ENCODE assay signal across 13 mouse cellular contexts in genomic region chr6:5092795-5093194, GRCm38 (mm10).
DNase-seq lines count a peak whose midpoint lies in the region; ATAC-seq and TF ChIP-seq lines count a peak whose summit lies in the region.
"Had no signal": no experiment of that assay in that cellular context is flagged by ENCODE, and none has a peak within 500 bp of the region (broad histone marks: within the 10 kb centered on the region; RNA-seq: fewer than 3 reads in every experiment).

No protein-coding gene starts in this region.

- H3K27me3 ChIP-seq in heart, embryonic 10.5 days (ENCODE audit: insufficient read depth, poor library complexity, severe bottlenecking): no peaks in the 10 kb centered on the region
- H3K27me3 ChIP-seq in kidney, postnatal 0 days (ENCODE audit: insufficient read depth, low read length): no peaks in the 10 kb centered on the region
- no peaks in the 10 kb centered on the region for H3K27me3 ChIP-seq in kidney, adult 2 months (replicated peaks; ENCODE audit: control insufficient read depth, insufficient read depth, low read length)
- H3K27me3 ChIP-seq in MEL (ENCODE audit: control insufficient read depth in 1 of 2, insufficient read depth in 2 of 2, low read length in 2 of 2): peaks cover 6 to 9% of the 10 kb centered on the region in 2 experiments; a peak in 3 of 4 replicates
- no peaks in the 10 kb centered on the region for H3K27me3 ChIP-seq in limb, embryonic 13.5 days
- H3K27me3 ChIP-seq: neural tube, embryonic 15.5 days had no signal

- no peak for TF ChIP-seq CTCF in kidney, postnatal 0 days (IDR thresholded peaks at IDR 0.05; ENCODE audit: low read depth)
- TF ChIP-seq CTCF in kidney, adult 2 months (conservative IDR thresholded peaks at IDR 0.05; ENCODE audit: insufficient read depth, insufficient read length, low read depth, low read length): no peak
- no peak for TF ChIP-seq CTCF in MEL (IDR thresholded peaks at IDR 0.05 in 2 of 3, conservative IDR thresholded peaks at IDR 0.05 in 1 of 3; ENCODE audit: control insufficient read depth in 1 of 3, insufficient read depth in 1 of 3, low read depth in 2 of 3, low read length in 3 of 3, poor library complexity in 1 of 3, severe bottlenecking in 1 of 3)

- no peak for TF ChIP-seq EP300 in MEL (IDR thresholded peaks at IDR 0.05; ENCODE audit: low read depth in 1 of 2, low read length in 2 of 2)

- H3K9me3 ChIP-seq in heart, embryonic 10.5 days: no peaks in the 10 kb centered on the region
- no peaks in the 10 kb centered on the region for H3K9me3 ChIP-seq in kidney, postnatal 0 days (replicated peaks; ENCODE audit: low read length)
- H3K9me3 ChIP-seq in MEL (replicated peaks; ENCODE audit: insufficient read depth, low read length): no peaks in the 10 kb centered on the region
- H3K9me3 ChIP-seq in limb, embryonic 13.5 days: no peaks in the 10 kb centered on the region
- H3K9me3 ChIP-seq: neural tube, embryonic 15.5 days had no signal

- H3K4me1 ChIP-seq in heart, embryonic 10.5 days: peaks cover 8% of the 10 kb centered on the region
- peaks cover 7% of the 10 kb centered on the region; the same call in 1 of the 2 replicates for H3K4me1 ChIP-seq in kidney, postnatal 0 days (replicated peaks; ENCODE audit: insufficient read depth, low read length)
- H3K4me1 ChIP-seq in kidney, adult 2 months (ENCODE audit: control insufficient read depth, insufficient read depth, low read length): peaks cover 3% of the 10 kb centered on the region; the same call in 1 of the 2 replicates
- no peaks in the 10 kb centered on the region for H3K4me1 ChIP-seq in MEL (ENCODE audit: control insufficient read depth in 1 of 2, insufficient read depth in 2 of 2, low read length in 2 of 2)
- peaks cover 21% of the 10 kb centered on the region for H3K4me1 ChIP-seq in limb, embryonic 13.5 days

- H3K36me3 ChIP-seq in heart, embryonic 10.5 days: no peaks in the 10 kb centered on the region
- H3K36me3 ChIP-seq in kidney, postnatal 0 days (ENCODE audit: insufficient read depth, low read length): no peaks in the 10 kb centered on the region
- H3K36me3 ChIP-seq in kidney, adult 2 months (ENCODE audit: control insufficient read depth, insufficient read depth, low read length): no peaks in the 10 kb centered on the region
- no peaks in the 10 kb centered on the region for H3K36me3 ChIP-seq in MEL (ENCODE audit: control insufficient read depth in 1 of 2, insufficient read depth in 2 of 2, low read length in 2 of 2)
- no peaks in the 10 kb centered on the region for H3K36me3 ChIP-seq in limb, embryonic 13.5 days
- H3K36me3 ChIP-seq: neural tube, embryonic 15.5 days had no signal

- TF ChIP-seq RAD21 in MEL (IDR thresholded peaks at IDR 0.05; ENCODE audit: low read depth, low read length): no peak

- H3K9ac ChIP-seq in kidney, postnatal 0 days (ENCODE audit: low read depth, low read length): no peak overlapping the region
- H3K9ac ChIP-seq in MEL (ENCODE audit: control insufficient read depth, low read depth, low read length, poor library complexity, severe bottlenecking): no peak overlapping the region
- H3K9ac ChIP-seq in limb, embryonic 13.5 days: no peak overlapping the region
- H3K9ac ChIP-seq: neural tube, embryonic 15.5 days had no signal

- TF ChIP-seq POLR2A in kidney, adult 2 months (IDR thresholded peaks at IDR 0.05; ENCODE audit: low read depth, low read length): no peak
- no peak for TF ChIP-seq POLR2A in MEL (IDR thresholded peaks at IDR 0.05; ENCODE audit: control insufficient read depth in 1 of 2, insufficient read depth in 1 of 2, low read depth in 1 of 2, low read length in 2 of 2, poor library complexity in 1 of 2)

- no peak overlapping the region for H3K4me3 ChIP-seq in heart, embryonic 10.5 days
- no peak overlapping the region for H3K4me3 ChIP-seq in kidney, postnatal 0 days (replicated peaks; ENCODE audit: low read depth, low read length)
- no peak overlapping the region for H3K4me3 ChIP-seq in kidney, adult 2 months (ENCODE audit: insufficient read depth, low read depth, low read length)
- no peak overlapping the region for H3K4me3 ChIP-seq in MEL (ENCODE audit: control insufficient read depth in 1 of 2, insufficient read depth in 1 of 2, low read depth in 2 of 2, low read length in 2 of 2)
- H3K4me3 ChIP-seq in limb, embryonic 13.5 days: no peak overlapping the region
- H3K4me3 ChIP-seq: neural tube, embryonic 15.5 days had no signal

- no peak for ATAC-seq in kidney, postnatal 0 days (replicated peaks; ENCODE audit: low FRiP score, low read depth)
- no peak for ATAC-seq in limb, embryonic 13.5 days (ENCODE audit: low FRiP score, low read depth)
- ATAC-seq: inflammation-experienced regulatory T-cells, adult 6 months had no signal

- H3K27ac ChIP-seq in heart, embryonic 10.5 days: peak overlapping the region; percentile 43; the same call in 1 of the 2 replicates
- H3K27ac ChIP-seq in kidney, postnatal 0 days: 0 out of 2 replicates have a peak overlapping the region, but pooled peaks have one; percentile 44
- H3K27ac ChIP-seq in kidney, adult 2 months (ENCODE audit: insufficient read depth, low read depth, low read length): no peak overlapping the region
- H3K27ac ChIP-seq in MEL (ENCODE audit: control insufficient read depth, low read depth, low read length): no peak overlapping the region
- H3K27ac ChIP-seq in limb, embryonic 13.5 days: peak overlapping the region; percentile 55; the same call in 1 of the 2 replicates
- H3K27ac ChIP-seq: neural tube, embryonic 15.5 days had no signal

- H3K4me2 ChIP-seq in kidney, postnatal 0 days (ENCODE audit: low read length): no peak overlapping the region
- H3K4me2 ChIP-seq in limb, embryonic 13.5 days (replicated peaks): no peak overlapping the region
- H3K4me2 ChIP-seq: neural tube, embryonic 15.5 days had no signal

- H3K79me2 ChIP-seq in MEL (ENCODE audit: control insufficient read depth, insufficient read depth, low read length, poor library complexity): no peaks in the 10 kb centered on the region

- no peak for DNase-seq in heart, embryonic 10.5 days (ENCODE audit: low spot score)
- no peak for DNase-seq in heart, postnatal 4 days
- DNase-seq in kidney, postnatal 0 days (ENCODE audit: low spot score): no peak
- no peak for DNase-seq in kidney, adult 2 months
- peak; percentile 8 for DNase-seq in MEL (ENCODE audit: low read depth, low spot score)
- no peak for DNase-seq in cerebellum, adult 18-20 months
- no peak for DNase-seq in layer of hippocampus, adult 9-10 months (ENCODE audit: low spot score)
- DNase-seq: cerebellum, adult 8-10 months; right cerebral cortex, adult 18-20 months; thymus, postnatal 25 days had no signal

- WGBS in heart, embryonic 10.5 days: 78% methylated on average over 4 of the region's 4 CpGs
- WGBS in kidney, postnatal 0 days: 84% methylated on average over 4 of the region's 4 CpGs
- WGBS in kidney, adult 2 months: 88% methylated on average over 4 of the region's 4 CpGs
- 86% methylated on average over 4 of the region's 4 CpGs for WGBS in limb, embryonic 13.5 days

TF ChIP-seq in MEL, 35 proteins besides CTCF, POLR2A, EP300 and RAD21:
- no peak for TF ChIP-seq BHLHE40 (IDR thresholded peaks at IDR 0.05; ENCODE audit: borderline replicate concordance, low read depth, low read length)
- TF ChIP-seq CHD2 (IDR thresholded peaks at IDR 0.05; ENCODE audit: low read length): no peak
- TF ChIP-seq MYB (IDR thresholded peaks at IDR 0.05; ENCODE audit: low read depth, low read length): no peak
- TF ChIP-seq GATA1 (IDR thresholded peaks at IDR 0.05; ENCODE audit: low read depth, low read length): no peak
- TF ChIP-seq POLR2AphosphoS5 (IDR thresholded peaks at IDR 0.05; ENCODE audit: borderline replicate concordance, low read depth, low read length): no peak
- no peak for TF ChIP-seq MAFK (IDR thresholded peaks at IDR 0.05; ENCODE audit: borderline replicate concordance, low read depth, low read length)
- no peak for TF ChIP-seq SIN3A (IDR thresholded peaks at IDR 0.05; ENCODE audit: low read length)
- TF ChIP-seq SMC3 (IDR thresholded peaks at IDR 0.05; ENCODE audit: low read depth, low read length): no peak
- TF ChIP-seq TAL1 (IDR thresholded peaks at IDR 0.05; ENCODE audit: low read length): no peak
- no peak for TF ChIP-seq ELF1 (IDR thresholded peaks at IDR 0.05; ENCODE audit: low read depth, low read length)
TF ChIP-seq in MEL: peak in this region for 0.

Comparison
In these comparisons a context has a peak if more than half of its experiments do, and no peak if none do; other contexts are left out.
1. H3K27ac ChIP-seq: peak in heart, embryonic 10.5 days (single experiment), kidney, postnatal 0 days (single experiment) and limb, embryonic 13.5 days (single experiment); none in kidney, adult 2 months (single experiment) and MEL (single experiment).